Mouse (Mus musculus): ENCODE measurements around the gene Leng1. TPM values are rescaled to one million over a fixed set of nuclear protein-coding genes. Genes with fewer than 3 reads are reported as not detected.

The Leng1 gene
- polyA plus RNA-seq, 1 experiment from 2014 or later, result 20.1 TPM

- H3K9ac ChIP-seq, result no peak overlapping the region
- H3K36me3 ChIP-seq, result peaks cover 98% of the 10 kb centered on the region
- H3K27ac ChIP-seq (replicated peaks), result no peak overlapping the region
- ATAC-seq (ENCODE audit: insufficient number of reproducible peaks, low FRiP score, low TSS enrichment, low read depth), result no peak
- no peak overlapping the region for H3K4me3 ChIP-seq (replicated peaks)
- H3K4me1 ChIP-seq, result no peaks in the 10 kb centered on the region
- no peak overlapping the region for H3K4me2 ChIP-seq (replicated peaks)
- H3K27me3 ChIP-seq, result no peaks in the 10 kb centered on the region
- 83% methylated on average over 4 of the region's 4 CpGs for WGBS
- no peaks in the 10 kb centered on the region for H3K9me3 ChIP-seq (replicated peaks)
These were observed 8.7 kb downstream of the Leng1 start for GRCm38 (mm10) chr7:3656966-3657365.

DNA sequence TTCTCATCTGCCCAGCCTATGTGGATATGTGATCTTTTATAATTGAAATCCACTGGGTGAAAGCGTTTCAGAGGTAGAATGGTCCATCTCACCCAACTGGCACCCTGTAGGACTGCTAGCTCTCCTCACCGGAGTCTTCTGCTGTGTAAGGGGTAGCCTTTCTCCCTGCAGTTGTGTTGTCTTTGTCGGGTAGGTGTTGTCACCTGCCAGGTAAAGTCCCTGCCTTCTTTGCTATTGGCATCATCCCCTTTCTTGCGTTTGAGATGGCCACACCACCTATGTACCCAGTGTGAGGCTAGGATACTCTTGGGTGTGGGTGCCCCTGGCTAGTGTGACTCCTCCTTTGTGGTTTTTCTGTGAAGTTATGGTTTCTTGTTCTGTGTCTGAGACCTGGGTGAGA lies 19.0 kb downstream of the Leng1 start:
- ATAC-seq (ENCODE audit: insufficient number of reproducible peaks, low FRiP score, low TSS enrichment, low read depth), result no peak
- Histone ChIP-seq H3K27ac (replicated peaks) (no peak overlapping the region), H3K4me2 (replicated peaks) (peak overlapping the region; percentile 64), H3K27me3 (no peaks in the 10 kb centered on the region), H3K9ac (peak overlapping the region; percentile 99), H3K9me3 (replicated peaks) (no peaks in the 10 kb centered on the region), H3K4me1 (peaks cover 33% of the 10 kb centered on the region), H3K36me3 (peaks cover 24% of the 10 kb centered on the region), H3K4me3 (replicated peaks) (peak overlapping the region; percentile 98)
- 55% methylated on average over 4 of the region's 4 CpGs for WGBS

DNA sequence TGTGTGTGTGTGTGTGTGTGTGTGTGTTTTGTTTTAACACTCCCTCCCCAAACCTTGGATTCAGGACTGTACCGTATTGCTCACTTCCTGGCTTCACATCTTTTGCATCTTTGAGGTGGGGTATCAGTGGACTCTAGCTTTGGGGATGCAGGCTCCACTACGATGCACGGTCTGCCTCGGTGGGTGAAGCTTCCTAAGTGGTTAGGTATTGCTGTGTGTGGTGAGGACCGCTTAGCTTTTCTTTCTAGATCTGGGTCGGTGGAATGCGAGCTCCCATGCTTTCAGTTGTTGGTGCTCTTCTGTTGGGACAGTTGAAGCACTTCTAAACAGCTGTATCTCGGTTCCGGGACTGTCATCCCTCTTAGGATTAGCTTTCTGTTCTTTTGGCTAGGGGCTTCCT lies 19.5 kb downstream of the Leng1 start:
- Histone ChIP-seq H3K9me3 (replicated peaks) (no peaks in the 10 kb centered on the region), H3K36me3 (peaks cover 24% of the 10 kb centered on the region), H3K4me3 (replicated peaks) (peak overlapping the region; percentile 98), H3K4me2 (replicated peaks) (peak overlapping the region; percentile 64), H3K27me3 (no peaks in the 10 kb centered on the region), H3K9ac (peak overlapping the region; percentile 99), H3K27ac (replicated peaks) (peak overlapping the region; percentile 99; the same call in 1 of the 2 replicates), H3K4me1 (peaks cover 33% of the 10 kb centered on the region)
- 14% methylated on average over 9 of the region's 9 CpGs for WGBS
- ATAC-seq (ENCODE audit: insufficient number of reproducible peaks, low FRiP score, low TSS enrichment, low read depth), result no peak

DNA sequence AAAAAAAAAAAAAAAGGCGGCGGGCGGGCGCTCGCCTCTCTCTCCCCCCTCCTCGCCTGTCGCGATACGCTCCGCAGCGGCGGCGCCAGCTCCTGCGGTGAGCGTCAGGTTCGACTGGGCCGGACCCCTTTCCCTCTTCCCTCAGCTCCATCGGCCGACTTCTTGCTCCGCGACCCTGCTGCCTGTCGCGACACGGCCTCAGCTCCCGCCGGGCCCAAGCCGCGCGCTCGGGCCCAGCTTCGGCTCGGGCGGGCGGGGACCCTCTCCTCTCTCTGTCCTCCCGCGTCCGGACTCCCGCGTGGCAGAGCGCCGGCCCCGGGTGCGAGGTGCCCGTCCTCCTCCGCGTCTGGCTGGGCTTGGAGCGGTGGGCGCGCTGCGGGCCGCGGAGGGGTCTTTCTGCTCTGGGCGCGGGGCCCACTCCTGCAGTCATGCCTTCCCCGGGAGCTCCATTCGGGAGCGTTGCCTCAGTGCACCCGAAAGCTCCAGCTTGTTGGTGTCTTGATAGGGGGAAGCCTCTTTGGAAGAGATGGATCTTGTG lies 20.1 kb downstream of the Leng1 start:
- Histone ChIP-seq H3K27me3 (no peaks in the 10 kb centered on the region), H3K27ac (replicated peaks) (peak overlapping the region; percentile 99), H3K4me3 (replicated peaks) (peak overlapping the region; percentile 98), H3K9ac (peak overlapping the region; percentile 99), H3K4me1 (peaks cover 33% of the 10 kb centered on the region), H3K9me3 (replicated peaks) (no peaks in the 10 kb centered on the region), H3K4me2 (replicated peaks) (peak overlapping the region; percentile 64), H3K36me3 (peaks cover 24% of the 10 kb centered on the region)
- no peak for ATAC-seq (ENCODE audit: insufficient number of reproducible peaks, low FRiP score, low TSS enrichment, low read depth)
- WGBS, result under 1% methylated on average over 51 of the region's 58 CpGs

GRCm38 (mm10) chr7:3644672-3645487 lies 20.8 kb downstream of the Leng1 start, which contains the start of gene Cnot3:
TSS of gene Cnot3 (plus strand) at chr7:3645268.
- no peaks in the 10 kb centered on the region for H3K9me3 ChIP-seq (replicated peaks)
- WGBS, result under 1% methylated on average over 56 of the region's 58 CpGs
- no peaks in the 10 kb centered on the region for H3K27me3 ChIP-seq
- peak within 1 kb of the TSS; percentile 99 for H3K9ac ChIP-seq
- peaks cover 33% of the 10 kb centered on the region for H3K4me1 ChIP-seq
- peak; percentile 98 for ATAC-seq (ENCODE audit: insufficient number of reproducible peaks, low FRiP score, low TSS enrichment, low read depth)
- H3K4me2 ChIP-seq (replicated peaks), result peak within 1 kb of the TSS; percentile 64
- H3K27ac ChIP-seq (replicated peaks), result peak within 1 kb of the TSS; percentile 99
- peaks cover 27% of the 10 kb centered on the region for H3K36me3 ChIP-seq
- H3K4me3 ChIP-seq (replicated peaks), result peak within 1 kb of the TSS; percentile 98

DNA sequence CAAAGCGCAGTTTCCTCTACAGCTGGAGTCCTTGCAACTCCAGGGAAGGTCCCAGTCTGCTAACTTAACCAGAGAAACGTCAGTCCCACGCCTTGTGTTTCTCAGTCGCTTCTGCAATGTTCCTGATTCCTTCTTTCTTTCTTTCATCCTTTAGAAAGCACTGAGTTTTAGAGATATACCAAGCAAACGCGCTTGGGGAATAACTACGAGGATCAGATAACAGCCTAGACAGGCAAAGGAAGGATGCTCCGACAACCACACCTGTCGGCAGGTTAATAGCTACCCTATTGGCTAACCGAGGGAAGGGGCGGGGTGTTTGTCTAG lies 21.3 kb downstream of the Leng1 start:
- ATAC-seq (ENCODE audit: insufficient number of reproducible peaks, low FRiP score, low TSS enrichment, low read depth), result no peak
- peak overlapping the region; percentile 82 for H3K27ac ChIP-seq (replicated peaks)
- H3K4me2 ChIP-seq (replicated peaks), result peak overlapping the region; percentile 64
- H3K27me3 ChIP-seq, result no peaks in the 10 kb centered on the region
- no peaks in the 10 kb centered on the region for H3K9me3 ChIP-seq (replicated peaks)
- peaks cover 33% of the 10 kb centered on the region for H3K4me1 ChIP-seq
- WGBS, result 1% methylated on average over 11 of the region's 11 CpGs
- H3K36me3 ChIP-seq, result peaks cover 33% of the 10 kb centered on the region
- H3K4me3 ChIP-seq (replicated peaks), result peak overlapping the region; percentile 98
- no peak overlapping the region for H3K9ac ChIP-seq

- no peak overlapping the region for H3K27ac ChIP-seq (replicated peaks)
These were observed 21.8 kb downstream of the Leng1 start for GRCm38 (mm10) chr7:3643843-3644242.

DNA sequence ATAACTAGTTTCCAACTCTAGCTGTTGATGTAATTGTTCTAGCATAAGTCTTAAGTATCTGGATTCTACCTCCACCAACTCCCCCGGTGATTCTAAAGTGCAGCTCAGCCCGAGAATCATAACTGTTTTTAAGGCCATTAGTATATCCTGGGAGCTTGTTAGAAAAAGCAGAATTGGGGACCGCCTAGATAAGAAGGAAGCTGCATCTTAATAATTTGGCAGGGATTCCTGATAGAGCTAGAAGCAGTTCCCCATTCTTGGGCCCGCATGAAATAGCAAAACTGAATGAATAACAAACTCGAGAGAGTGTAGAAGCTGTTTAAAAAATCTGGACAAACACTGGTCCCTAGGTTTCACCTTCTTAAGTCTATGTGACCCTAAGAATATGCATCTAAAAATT lies 22.2 kb downstream of the Leng1 start:
- Histone ChIP-seq H3K4me2 (replicated peaks) (no peak overlapping the region), H3K4me3 (replicated peaks) (no peak overlapping the region), H3K9ac (no peak overlapping the region), H3K27ac (replicated peaks) (no peak overlapping the region), H3K36me3 (peaks cover 42% of the 10 kb centered on the region), H3K9me3 (replicated peaks) (no peaks in the 10 kb centered on the region), H3K4me1 (peaks cover 31% of the 10 kb centered on the region), H3K27me3 (no peaks in the 10 kb centered on the region)
- WGBS, result 73% methylated on average over 5 of the region's 5 CpGs
- no peak for ATAC-seq (ENCODE audit: insufficient number of reproducible peaks, low FRiP score, low TSS enrichment, low read depth)

More at GRCm38 (mm10) chr7:3643843-3644242, 21.8 kb downstream of the Leng1 start:
- Histone ChIP-seq H3K4me3 (replicated peaks) (peak overlapping the region; percentile 98), H3K27me3 (no peaks in the 10 kb centered on the region), H3K4me2 (replicated peaks) (peak overlapping the region; percentile 64), H3K9ac (no peak overlapping the region), H3K9me3 (replicated peaks) (no peaks in the 10 kb centered on the region), H3K4me1 (peaks cover 33% of the 10 kb centered on the region), H3K36me3 (peaks cover 37% of the 10 kb centered on the region)
- ATAC-seq (ENCODE audit: insufficient number of reproducible peaks, low FRiP score, low TSS enrichment, low read depth), result no peak
- WGBS, result 21% methylated on average over 9 of the region's 9 CpGs

- no peak for ATAC-seq (ENCODE audit: insufficient number of reproducible peaks, low FRiP score, low TSS enrichment, low read depth)
- Histone ChIP-seq H3K4me1 (peaks cover 21% of the 10 kb centered on the region), H3K27ac (replicated peaks) (no peak overlapping the region), H3K9me3 (replicated peaks) (no peaks in the 10 kb centered on the region), H3K27me3 (no peaks in the 10 kb centered on the region), H3K4me2 (replicated peaks) (peak overlapping the region; percentile 91), H3K9ac (peak overlapping the region; percentile 46), H3K4me3 (replicated peaks) (peak overlapping the region; percentile 67), H3K36me3 (peaks cover 47% of the 10 kb centered on the region)
- WGBS, result 53% methylated on average over 3 of the region's 3 CpGs
These were observed 35.2 kb downstream of the Leng1 start for GRCm38 (mm10) chr7:3630478-3630815.

GRCm38 (mm10) chr7:3629543-3630477 lies 35.8 kb downstream of the Leng1 start, which contains the start of the genes Tfpt and Prpf31:
TSS of gene Tfpt (minus strand) at chr7:3629929.
TSS of gene Prpf31 (plus strand) at chr7:3629985.
- WGBS, result 1% methylated on average over 47 of the region's 47 CpGs

DNA sequence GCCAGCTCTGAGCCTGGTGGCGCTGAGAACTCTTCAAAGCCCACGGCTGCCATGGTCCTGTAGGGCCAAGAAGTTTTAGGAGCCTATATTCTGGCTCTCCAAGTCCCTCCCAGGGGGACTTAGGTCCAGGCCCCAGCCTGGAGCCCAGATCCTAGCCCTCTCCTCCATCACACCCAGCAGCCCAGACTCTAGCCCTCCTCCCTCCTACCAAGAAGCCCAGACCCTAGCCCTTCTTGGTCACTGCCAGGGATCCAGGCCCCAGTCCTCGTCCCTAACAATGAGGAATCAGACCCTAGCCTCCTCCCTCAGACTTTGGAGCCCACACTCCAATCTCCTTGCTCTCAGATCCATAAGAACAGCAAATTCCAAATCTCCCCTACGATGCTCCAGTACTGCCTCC lies 36.6 kb downstream of the Leng1 start:
- peaks cover 21% of the 10 kb centered on the region for H3K4me1 ChIP-seq
- H3K9ac ChIP-seq, result peak overlapping the region; percentile 81
- 0 out of 2 replicates have a peak overlapping the region, but pooled peaks have one; percentile 92 for H3K27ac ChIP-seq (replicated peaks)
- no peak for ATAC-seq (ENCODE audit: insufficient number of reproducible peaks, low FRiP score, low TSS enrichment, low read depth)
- H3K9me3 ChIP-seq (replicated peaks), result no peaks in the 10 kb centered on the region
- no peaks in the 10 kb centered on the region for H3K27me3 ChIP-seq
- H3K4me2 ChIP-seq (replicated peaks), result peak overlapping the region; percentile 91
- peak overlapping the region; percentile 67 for H3K4me3 ChIP-seq (replicated peaks)
- H3K36me3 ChIP-seq, result peaks cover 46% of the 10 kb centered on the region
- 34% methylated on average over 4 of the region's 4 CpGs for WGBS

More at GRCm38 (mm10) chr7:3629543-3630477, 35.8 kb downstream of the Leng1 start, which contains the start of the genes Tfpt and Prpf31:
- Histone ChIP-seq H3K27me3 (no peaks in the 10 kb centered on the region), H3K4me2 (replicated peaks) (peak within 1 kb of the TSS; percentile 91), H3K4me1 (peaks cover 21% of the 10 kb centered on the region), H3K27ac (replicated peaks) (peak within 1 kb of the TSS; percentile 92), H3K4me3 (replicated peaks) (peak within 1 kb of the TSS; percentile 67), H3K9ac (peak within 1 kb of the TSS; percentile 81), H3K9me3 (replicated peaks) (no peaks in the 10 kb centered on the region), H3K36me3 (peaks cover 46% of the 10 kb centered on the region)
- ATAC-seq (ENCODE audit: insufficient number of reproducible peaks, low FRiP score, low TSS enrichment, low read depth), result peak; percentile 82

Measured in embryonic facial prominence, embryonic 15.5 days (tissue).